Mouse (Mus musculus): ENCODE data around the gene Ap4b1. TPM values are rescaled to one million over a fixed set of nuclear protein-coding genes. Genes with fewer than 3 reads are reported as not detected.
"Not testable (repeated sequence)": the region's sequence is repeated elsewhere in the genome, so short reads cannot be mapped to it uniquely, and the experiment has no call there.

The Ap4b1 gene
- polyA plus RNA-seq, 1 experiment from 2014 or later, result 18.5 TPM

- Histone ChIP-seq H3K9me3 (ENCODE audit: control insufficient read depth, low read depth, low read length) (no peaks in the 10 kb centered on the region), H3K27me3 (ENCODE audit: control insufficient read depth, insufficient read depth, low read length) (no peaks in the 10 kb centered on the region), H3K4me2 (replicated peaks; ENCODE audit: low read depth, low read length) (peak overlapping the region; percentile 63), H3K27ac (ENCODE audit: low read length) (peak overlapping the region; percentile 88), H3K4me3 (ENCODE audit: low read depth, low read length) (peak overlapping the region; percentile 81), H3K9ac (replicated peaks; ENCODE audit: low read depth, low read length) (peak overlapping the region; percentile 62), H3K4me1 (ENCODE audit: control insufficient read depth, insufficient read depth, low read length) (peaks cover 3% of the 10 kb centered on the region; the same call in 1 of the 2 replicates), H3K36me3 (ENCODE audit: control insufficient read depth, insufficient read depth, low read length) (peaks cover 6% of the 10 kb centered on the region; the same call in 1 of the 2 replicates)
- peak; percentile 23; the same call in 1 of the 2 replicates for ATAC-seq (ENCODE audit: insufficient number of reproducible peaks, insufficient read depth, low FRiP score, low read depth)
- 3% methylated on average over 14 of the region's 14 CpGs for WGBS
These were observed 455 bp downstream of the Ap4b1 start for GRCm38 (mm10) chr3:103809799-103810150.

DNA sequence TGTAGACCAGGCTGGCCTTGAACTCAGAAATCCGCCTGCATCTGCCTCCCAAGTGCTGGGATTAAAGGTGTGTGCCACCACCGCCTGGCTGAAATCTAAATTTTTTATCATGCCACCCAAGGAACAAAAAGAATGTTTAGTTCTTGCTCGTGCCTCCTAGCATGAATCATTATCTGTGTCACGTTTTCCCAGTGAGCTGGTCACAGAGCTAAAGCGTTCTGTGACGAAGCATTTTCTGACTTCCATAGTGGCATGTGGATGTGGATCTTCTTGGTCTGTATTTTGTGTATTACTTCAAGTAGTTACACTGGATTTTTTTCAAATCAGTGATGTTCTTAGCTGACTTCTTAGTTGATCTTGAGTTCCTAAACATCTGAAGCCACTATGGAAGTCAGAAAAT, 1.6 kb downstream of the Ap4b1 start:
- Histone ChIP-seq H3K4me3 (ENCODE audit: low read depth, low read length) (no peak overlapping the region), H3K4me2 (replicated peaks; ENCODE audit: low read depth, low read length) (no peak overlapping the region)
- WGBS, result 82% methylated on average over 6 of the region's 6 CpGs

GRCm38 (mm10) chr3:103827548-103827947, 18.2 kb downstream of the Ap4b1 start:
- no peak for ATAC-seq (ENCODE audit: insufficient number of reproducible peaks, insufficient read depth, low FRiP score, low read depth)
- no peak overlapping the region for H3K9ac ChIP-seq (replicated peaks; ENCODE audit: low read depth, low read length)
- H3K27me3 ChIP-seq (ENCODE audit: control insufficient read depth, insufficient read depth, low read length), result no peaks in the 10 kb centered on the region
- H3K27ac ChIP-seq (ENCODE audit: low read length), result no peak overlapping the region
- H3K4me1 ChIP-seq (ENCODE audit: control insufficient read depth, insufficient read depth, low read length), result no peaks in the 10 kb centered on the region
- no peak overlapping the region for H3K4me2 ChIP-seq (replicated peaks; ENCODE audit: low read depth, low read length)
- H3K9me3 ChIP-seq (ENCODE audit: control insufficient read depth, low read depth, low read length), result no peaks in the 10 kb centered on the region
- H3K4me3 ChIP-seq (ENCODE audit: low read depth, low read length), result no peak overlapping the region
- no peaks in the 10 kb centered on the region; the same call in 1 of the 2 replicates for H3K36me3 ChIP-seq (ENCODE audit: control insufficient read depth, insufficient read depth, low read length)

More for the DNA sequence above, 1.6 kb downstream of the Ap4b1 start:
- Histone ChIP-seq H3K4me1 (ENCODE audit: control insufficient read depth, insufficient read depth, low read length) (peaks cover 3% of the 10 kb centered on the region; the same call in 1 of the 2 replicates), H3K27ac (ENCODE audit: low read length) (no peak overlapping the region), H3K36me3 (ENCODE audit: control insufficient read depth, insufficient read depth, low read length) (peaks cover 12% of the 10 kb centered on the region), H3K27me3 (ENCODE audit: control insufficient read depth, insufficient read depth, low read length) (no peaks in the 10 kb centered on the region), H3K9ac (replicated peaks; ENCODE audit: low read depth, low read length) (no peak overlapping the region), H3K9me3 (ENCODE audit: control insufficient read depth, low read depth, low read length) (no peaks in the 10 kb centered on the region)
- no peak for ATAC-seq (ENCODE audit: insufficient number of reproducible peaks, insufficient read depth, low FRiP score, low read depth)

DNA sequence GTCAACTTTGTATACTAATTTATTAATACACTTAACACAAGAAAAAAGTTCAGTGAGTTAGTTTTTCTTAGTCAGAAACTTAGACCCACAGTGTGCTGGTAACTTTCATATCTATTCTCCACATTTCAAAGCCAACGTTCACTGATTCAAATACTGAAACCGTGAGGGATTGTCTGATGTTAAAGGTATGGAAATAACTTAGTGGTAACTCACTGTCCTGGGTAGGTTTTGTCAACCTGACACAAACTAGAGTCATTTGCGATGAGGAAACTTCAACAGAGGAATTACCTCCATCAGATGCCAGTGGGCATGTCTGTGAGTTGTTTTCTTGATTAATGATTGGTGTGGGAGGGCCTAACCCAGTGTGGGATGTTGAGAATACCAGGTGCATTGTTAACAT, 19.7 kb downstream of the Ap4b1 start:
- H3K4me2 ChIP-seq (replicated peaks; ENCODE audit: low read depth, low read length), result no peak overlapping the region
- no peaks in the 10 kb centered on the region for H3K27me3 ChIP-seq (ENCODE audit: control insufficient read depth, insufficient read depth, low read length)
- 81% methylated on average over 3 of the region's 3 CpGs for WGBS
- H3K4me3 ChIP-seq (ENCODE audit: low read depth, low read length), result no peak overlapping the region
- no peak for ATAC-seq (ENCODE audit: insufficient number of reproducible peaks, insufficient read depth, low FRiP score, low read depth)
- H3K4me1 ChIP-seq (ENCODE audit: control insufficient read depth, insufficient read depth, low read length), result no peaks in the 10 kb centered on the region
- no peak overlapping the region for H3K9ac ChIP-seq (replicated peaks; ENCODE audit: low read depth, low read length)
- H3K27ac ChIP-seq (ENCODE audit: low read length), result no peak overlapping the region
- no peaks in the 10 kb centered on the region for H3K9me3 ChIP-seq (ENCODE audit: control insufficient read depth, low read depth, low read length)
- no peaks in the 10 kb centered on the region for H3K36me3 ChIP-seq (ENCODE audit: control insufficient read depth, insufficient read depth, low read length)

DNA sequence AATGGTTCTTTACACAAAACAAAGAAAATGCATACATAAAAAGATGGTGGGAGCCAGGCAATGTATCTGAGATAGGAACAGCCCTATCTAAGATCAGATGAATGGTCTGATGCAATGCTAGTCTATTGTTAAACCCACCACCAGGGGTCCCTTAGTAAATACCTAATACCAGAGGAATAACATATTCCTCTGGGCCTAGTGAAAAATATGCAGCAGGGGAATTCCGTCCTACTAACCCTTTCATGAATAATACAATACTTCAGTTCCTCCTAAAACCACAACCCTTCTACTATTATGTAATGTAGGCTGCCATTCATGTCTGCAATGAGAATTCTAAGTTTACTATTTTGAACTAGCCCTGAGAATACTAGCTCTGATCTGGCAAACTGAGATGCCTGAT, 21.4 kb downstream of the Ap4b1 start:
- H3K27ac ChIP-seq (ENCODE audit: low read length); H3K9ac ChIP-seq (replicated peaks; ENCODE audit: low read depth, low read length); H3K27me3 ChIP-seq (ENCODE audit: control insufficient read depth, insufficient read depth, low read length); H3K4me3 ChIP-seq (ENCODE audit: low read depth, low read length); ATAC-seq (ENCODE audit: insufficient number of reproducible peaks, insufficient read depth, low FRiP score, low read depth); H3K4me1 ChIP-seq (ENCODE audit: control insufficient read depth, insufficient read depth, low read length); H3K4me2 ChIP-seq (replicated peaks; ENCODE audit: low read depth, low read length); H3K9me3 ChIP-seq (ENCODE audit: control insufficient read depth, low read depth, low read length); H3K36me3 ChIP-seq (ENCODE audit: control insufficient read depth, insufficient read depth, low read length): not testable (repeated sequence)
- 45% methylated on average over 1 of the region's 1 CpGs for WGBS

- Histone ChIP-seq H3K9ac (replicated peaks; ENCODE audit: low read depth, low read length) (no peak overlapping the region), H3K27me3 (ENCODE audit: control insufficient read depth, insufficient read depth, low read length) (no peaks in the 10 kb centered on the region), H3K4me2 (replicated peaks; ENCODE audit: low read depth, low read length) (no peak overlapping the region), H3K36me3 (ENCODE audit: control insufficient read depth, insufficient read depth, low read length) (no peaks in the 10 kb centered on the region), H3K4me1 (ENCODE audit: control insufficient read depth, insufficient read depth, low read length) (no peaks in the 10 kb centered on the region), H3K27ac (ENCODE audit: low read length) (no peak overlapping the region), H3K4me3 (ENCODE audit: low read depth, low read length) (no peak overlapping the region), H3K9me3 (ENCODE audit: control insufficient read depth, low read depth, low read length) (no peaks in the 10 kb centered on the region)
- ATAC-seq (ENCODE audit: insufficient number of reproducible peaks, insufficient read depth, low FRiP score, low read depth), result no peak
- WGBS, result 75% methylated on average over 7 of the region's 7 CpGs
These were observed 21.8 kb downstream of the Ap4b1 start for GRCm38 (mm10) chr3:103831146-103831545.

DNA sequence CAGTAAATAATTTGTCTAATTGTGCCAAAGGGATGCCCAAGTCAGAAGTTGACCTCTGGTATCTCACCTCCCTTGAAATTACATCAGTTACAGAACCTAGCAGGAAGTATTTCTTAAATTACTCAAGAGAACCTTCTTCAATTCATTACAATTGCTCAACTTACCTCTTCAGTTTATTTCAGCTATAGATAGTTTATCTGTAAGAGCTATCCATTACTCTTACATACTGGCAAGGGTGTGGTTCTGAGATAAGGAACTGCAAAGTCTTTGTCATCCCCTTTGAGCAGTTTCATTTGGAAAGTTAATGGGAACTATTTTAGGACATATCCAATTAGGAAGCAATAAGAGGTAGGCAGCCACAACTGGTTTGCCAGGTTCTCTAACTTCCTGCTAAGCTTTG, 23.1 kb downstream of the Ap4b1 start, which contains the start of gene Bcl2l15:
TSS of gene Bcl2l15 (plus strand) at position 176 of the 400 bp plus-strand sequence.
- no peaks in the 10 kb centered on the region for H3K36me3 ChIP-seq (ENCODE audit: control insufficient read depth, insufficient read depth, low read length)
- no peak within 1 kb of the TSS for H3K9ac ChIP-seq (replicated peaks; ENCODE audit: low read depth, low read length)
- H3K9me3 ChIP-seq (ENCODE audit: control insufficient read depth, low read depth, low read length), result no peaks in the 10 kb centered on the region
- no peak for ATAC-seq (ENCODE audit: insufficient number of reproducible peaks, insufficient read depth, low FRiP score, low read depth)
- H3K4me3 ChIP-seq (ENCODE audit: low read depth, low read length), result no peak within 1 kb of the TSS
- no peak within 1 kb of the TSS for H3K4me2 ChIP-seq (replicated peaks; ENCODE audit: low read depth, low read length)
- H3K27ac ChIP-seq (ENCODE audit: low read length), result no peak within 1 kb of the TSS
- H3K27me3 ChIP-seq (ENCODE audit: control insufficient read depth, insufficient read depth, low read length), result no peaks in the 10 kb centered on the region
- no peaks in the 10 kb centered on the region for H3K4me1 ChIP-seq (ENCODE audit: control insufficient read depth, insufficient read depth, low read length)

- H3K4me1 ChIP-seq (ENCODE audit: control insufficient read depth, insufficient read depth, low read length), result no peaks in the 10 kb centered on the region
- no peaks in the 10 kb centered on the region for H3K27me3 ChIP-seq (ENCODE audit: control insufficient read depth, insufficient read depth, low read length)
- H3K4me3 ChIP-seq (ENCODE audit: low read depth, low read length), result no peak overlapping the region
- no peak for ATAC-seq (ENCODE audit: insufficient number of reproducible peaks, insufficient read depth, low FRiP score, low read depth)
- H3K27ac ChIP-seq (ENCODE audit: low read length), result no peak overlapping the region
- H3K9me3 ChIP-seq (ENCODE audit: control insufficient read depth, low read depth, low read length), result no peaks in the 10 kb centered on the region
- no peak overlapping the region for H3K9ac ChIP-seq (replicated peaks; ENCODE audit: low read depth, low read length)
- H3K4me2 ChIP-seq (replicated peaks; ENCODE audit: low read depth, low read length), result no peak overlapping the region
- 89% methylated on average over 2 of the region's 2 CpGs for WGBS
- no peaks in the 10 kb centered on the region for H3K36me3 ChIP-seq (ENCODE audit: control insufficient read depth, insufficient read depth, low read length)
These were observed 24.7 kb downstream of the Ap4b1 start for GRCm38 (mm10) chr3:103834001-103834400.

DNA sequence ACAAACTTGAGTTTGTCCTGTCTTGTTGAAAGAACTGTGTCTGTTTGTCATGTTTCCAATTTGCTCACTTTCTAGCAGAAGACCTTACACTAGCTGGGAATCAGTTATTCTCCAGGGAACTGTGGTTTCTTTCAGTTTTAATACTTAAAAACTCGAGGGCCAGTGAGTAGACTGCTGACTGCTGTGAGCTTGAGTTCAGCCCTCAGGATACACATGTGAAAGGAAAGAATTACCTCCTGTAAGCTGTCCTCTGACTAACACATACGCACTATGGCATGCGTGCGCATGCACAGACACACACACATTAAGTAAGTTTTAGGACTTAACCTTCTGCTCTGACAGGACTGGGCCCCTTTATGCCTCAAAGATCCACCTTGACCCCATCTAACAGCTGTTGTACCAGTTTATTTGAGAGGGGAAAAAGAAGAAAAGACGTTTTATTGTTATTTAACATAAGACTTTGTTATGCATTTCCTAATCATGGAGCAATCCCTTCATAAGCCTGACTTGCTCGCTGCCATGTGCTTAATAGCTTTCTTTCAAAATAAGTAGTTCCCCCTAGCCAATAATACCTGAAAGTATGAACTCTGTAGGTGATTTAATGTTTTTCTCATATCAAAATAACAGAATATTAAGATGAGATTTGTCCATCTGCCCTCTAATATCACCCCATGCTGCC, 26.1 kb downstream of the Ap4b1 start:
- no peak for ATAC-seq (ENCODE audit: insufficient number of reproducible peaks, insufficient read depth, low FRiP score, low read depth)
- no peaks in the 10 kb centered on the region for H3K36me3 ChIP-seq (ENCODE audit: control insufficient read depth, insufficient read depth, low read length)
- no peaks in the 10 kb centered on the region for H3K4me1 ChIP-seq (ENCODE audit: control insufficient read depth, insufficient read depth, low read length)
- H3K4me2 ChIP-seq (replicated peaks; ENCODE audit: low read depth, low read length), result no peak overlapping the region
- no peak overlapping the region for H3K4me3 ChIP-seq (ENCODE audit: low read depth, low read length)
- 76% methylated on average over 6 of the region's 6 CpGs for WGBS
- no peak overlapping the region for H3K9ac ChIP-seq (replicated peaks; ENCODE audit: low read depth, low read length)
- no peaks in the 10 kb centered on the region for H3K27me3 ChIP-seq (ENCODE audit: control insufficient read depth, insufficient read depth, low read length)
- H3K27ac ChIP-seq (ENCODE audit: low read length), result no peak overlapping the region
- no peaks in the 10 kb centered on the region for H3K9me3 ChIP-seq (ENCODE audit: control insufficient read depth, low read depth, low read length)

Measured in stomach, embryonic 14.5 days (tissue).